Mouse (Mus musculus): Measurements from ENCODE around the gene Plekhm3.

DNA sequence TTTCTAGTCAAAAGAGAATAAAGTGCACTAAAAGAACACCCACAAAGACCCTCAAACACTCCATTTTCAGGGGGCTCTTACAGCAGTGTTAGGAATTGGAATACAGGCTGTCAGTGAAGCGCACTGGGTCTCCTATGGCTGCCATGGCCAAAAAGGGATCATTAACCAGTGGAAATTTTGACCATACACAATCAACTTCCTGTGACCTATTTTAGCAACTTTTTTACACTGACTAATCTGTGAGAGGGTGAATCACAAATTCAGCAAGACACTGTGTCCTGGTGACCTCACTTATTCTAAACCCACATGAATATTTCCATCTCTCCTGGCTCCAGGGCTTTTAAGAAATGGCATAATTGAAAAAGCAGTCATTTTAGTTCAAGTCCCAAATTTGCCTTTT, 23.7 kb downstream of the Plekhm3 start:
- TF ChIP-seq POLR2A (IDR thresholded peaks at IDR 0.05; ENCODE audit: control insufficient read depth, low read depth, low read length), result no peak
- no peak for TF ChIP-seq CTCF (IDR thresholded peaks at IDR 0.05; ENCODE audit: control insufficient read depth, insufficient read depth, insufficient replicate concordance, low read depth, low read length)

All from testis, adult 2 months (tissue).